Mouse (Mus musculus): ENCODE data around the gene Adam19. TPM values are rescaled to one million over a fixed set of nuclear protein-coding genes. Genes with fewer than 3 reads are reported as not detected.

Adam19 gene
- total and polyA plus RNA-seq, 3 experiments, result 3.0 to 9.0 (median 4.5) TPM

- peaks cover 0 to 28% of the 10 kb centered on the region in 2 experiments; a peak in 3 of 4 replicates for H3K4me1 ChIP-seq (ENCODE audit: control insufficient read depth in 1 of 2, insufficient read depth in 2 of 2)
- no peaks in the 10 kb centered on the region for H3K27me3 ChIP-seq (replicated peaks)
- DNase-seq (ENCODE audit: extremely low read depth), result no peak
- H3K9me3 ChIP-seq (replicated peaks; ENCODE audit: low read length), result peaks cover 5% of the 10 kb centered on the region
- no peaks in the 10 kb centered on the region for H3K79me2 ChIP-seq (replicated peaks; ENCODE audit: control insufficient read depth, extremely low read depth, insufficient read depth, poor library complexity, severe bottlenecking)
- H3K36me3 ChIP-seq (replicated peaks in 1 of 2; ENCODE audit: control insufficient read depth in 1 of 2, insufficient read depth in 1 of 2, low read length in 1 of 2), result no peaks in the 10 kb centered on the region
- H3K9ac ChIP-seq (ENCODE audit: insufficient read depth, low read depth), result no peak overlapping the region
- in situ Hi-C loops (cut with MboI; ENCODE audit: low pct_ligation_motif_present, low pct_unique_long_range_greater_than_20kb, low sequenced_read_pairs) (no loop called here), dilution Hi-C loops (cut with MboI; ENCODE audit: extremely low pct_ligation_motif_present, extremely low pct_unique_long_range_greater_than_20kb, low sequenced_read_pairs) (no loop called here)
- H3K4me2 ChIP-seq (ENCODE audit: insufficient read depth, low read depth, poor library complexity, severe bottlenecking), result no peak overlapping the region
- TF ChIP-seq EP300 (IDR thresholded peaks at IDR 0.05; ENCODE audit: low read length), result no peak
- TF ChIP-seq PAX5 (IDR thresholded peaks at IDR 0.05; ENCODE audit: low read length), result no peak
- no peak for TF ChIP-seq UBTF (IDR thresholded peaks at IDR 0.05; ENCODE audit: low read depth, low read length)
- TF ChIP-seq JUN (IDR thresholded peaks at IDR 0.05; ENCODE audit: insufficient read depth, low read depth, low read length), result no peak
- TF ChIP-seq CTCF (conservative IDR thresholded peaks at IDR 0.05 in 1 of 2, IDR thresholded peaks at IDR 0.05 in 1 of 2; ENCODE audit: low read depth in 2 of 2, low read length in 2 of 2), result no peak
- no peak for TF ChIP-seq ETS1 (conservative IDR thresholded peaks at IDR 0.05; ENCODE audit: low read depth, low read length)
- TF ChIP-seq POLR2AphosphoS2 (IDR thresholded peaks at IDR 0.05; ENCODE audit: low read depth, low read length), result no peak
- no peak for TF ChIP-seq CHD2 (IDR thresholded peaks at IDR 0.05; ENCODE audit: low read length)
- no peak for TF ChIP-seq USF2 (conservative IDR thresholded peaks at IDR 0.05; ENCODE audit: low read depth, low read length)
- TF ChIP-seq E2F4 (IDR thresholded peaks at IDR 0.05; ENCODE audit: insufficient replicate concordance, low read depth, low read length), result no peak
- no peak for TF ChIP-seq SIN3A (IDR thresholded peaks at IDR 0.05; ENCODE audit: low read length)
- TF ChIP-seq MXI1 (IDR thresholded peaks at IDR 0.05; ENCODE audit: low read depth, low read length), result no peak
- no peak for TF ChIP-seq TCF12 (IDR thresholded peaks at IDR 0.05; ENCODE audit: low read depth, low read length)
- no peak for TF ChIP-seq BHLHE40 (IDR thresholded peaks at IDR 0.05; ENCODE audit: low read depth, low read length)
- TF ChIP-seq ZC3H11A (IDR thresholded peaks at IDR 0.05; ENCODE audit: low read depth, low read length), result no peak
- TF ChIP-seq ZKSCAN1 (IDR thresholded peaks at IDR 0.05; ENCODE audit: borderline replicate concordance, low read depth, low read length), result no peak
- TF ChIP-seq MAX (IDR thresholded peaks at IDR 0.05; ENCODE audit: low read length), result no peak
- no peak for TF ChIP-seq JUND (conservative IDR thresholded peaks at IDR 0.05; ENCODE audit: low read depth, low read length)
- no peak for TF ChIP-seq RCOR1 (conservative IDR thresholded peaks at IDR 0.05; ENCODE audit: low read depth, low read length)
- TF ChIP-seq MEF2A (IDR thresholded peaks at IDR 0.05; ENCODE audit: borderline replicate concordance, low read depth, low read length), result no peak
- H3K27ac ChIP-seq (ENCODE audit: insufficient read depth, low read depth), result no peak overlapping the region
- no peak overlapping the region for H3K4me3 ChIP-seq (replicated peaks in 1 of 3; ENCODE audit: low read depth in 2 of 3, low read length in 2 of 3, poor library complexity in 1 of 3)
Observed at GRCm38 (mm10) chr11:46072466-46073060, 16.8 kb downstream of the Adam19 start.
